Mouse (Mus musculus) CD4-positive, CD25-positive, alpha-beta regulatory T cell, adult 4 months (primary cell): Measurements from ENCODE around the gene Slc7a6. TPM values are rescaled to one million over a fixed set of nuclear protein-coding genes. Genes with fewer than 3 reads are reported as not detected.
"Not testable (repeated sequence)": the region's sequence is repeated elsewhere in the genome, so short reads cannot be mapped to it uniquely, and the experiment has no call there.

Source experiments
- ATAC-seq: one replicate; pipeline ENCODE4 v1.8.0; 2017
- polyA plus RNA-seq, 2 experiments: library from polyadenylated mRNA; unstranded; fragments of 100-300 nt; shearing (Covaris generic); gene quantifications; one replicate each; pipeline ENCODE4 v1.2.1; 2017

Slc7a6 gene
- polyA plus RNA-seq, 2 experiments from 2014 or later = 28.6 to 43.7 TPM

- ATAC-seq = no peak
These were observed 23.0 kb downstream of the Slc7a6 start for GRCm38 (mm10) chr8:106191639-106192038.

GRCm38 (mm10) chr8:106193162-106193561 is 24.5 kb downstream of the Slc7a6 start:
- no peak for ATAC-seq

DNA sequence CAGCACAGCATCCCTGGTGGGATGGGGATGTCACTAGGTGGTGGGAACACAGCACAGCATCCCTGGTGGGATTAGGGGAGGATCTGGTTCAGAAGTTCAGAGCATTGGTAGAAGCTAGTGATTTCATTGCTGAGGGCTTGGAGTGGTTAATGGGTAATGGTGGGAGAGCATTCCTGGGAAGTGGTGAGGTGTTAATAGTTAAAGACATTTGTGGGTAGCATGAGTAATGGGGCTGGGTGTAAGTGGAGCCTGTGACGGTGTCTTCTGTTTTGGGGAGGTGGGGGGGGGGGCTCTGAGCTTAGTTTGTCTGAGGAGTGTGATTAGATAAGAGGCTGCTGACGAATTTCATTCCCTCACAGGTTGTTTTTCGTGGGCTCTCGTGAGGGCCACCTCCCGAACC is 25.4 kb downstream of the Slc7a6 start:
- no peak for ATAC-seq

- peak; percentile 43 for ATAC-seq
These were observed 30.1 kb downstream of the Slc7a6 start for GRCm38 (mm10) chr8:106198741-106199140.

- not testable (repeated sequence) for ATAC-seq
These were observed 30.9 kb downstream of the Slc7a6 start for GRCm38 (mm10) chr8:106199596-106199995.

DNA sequence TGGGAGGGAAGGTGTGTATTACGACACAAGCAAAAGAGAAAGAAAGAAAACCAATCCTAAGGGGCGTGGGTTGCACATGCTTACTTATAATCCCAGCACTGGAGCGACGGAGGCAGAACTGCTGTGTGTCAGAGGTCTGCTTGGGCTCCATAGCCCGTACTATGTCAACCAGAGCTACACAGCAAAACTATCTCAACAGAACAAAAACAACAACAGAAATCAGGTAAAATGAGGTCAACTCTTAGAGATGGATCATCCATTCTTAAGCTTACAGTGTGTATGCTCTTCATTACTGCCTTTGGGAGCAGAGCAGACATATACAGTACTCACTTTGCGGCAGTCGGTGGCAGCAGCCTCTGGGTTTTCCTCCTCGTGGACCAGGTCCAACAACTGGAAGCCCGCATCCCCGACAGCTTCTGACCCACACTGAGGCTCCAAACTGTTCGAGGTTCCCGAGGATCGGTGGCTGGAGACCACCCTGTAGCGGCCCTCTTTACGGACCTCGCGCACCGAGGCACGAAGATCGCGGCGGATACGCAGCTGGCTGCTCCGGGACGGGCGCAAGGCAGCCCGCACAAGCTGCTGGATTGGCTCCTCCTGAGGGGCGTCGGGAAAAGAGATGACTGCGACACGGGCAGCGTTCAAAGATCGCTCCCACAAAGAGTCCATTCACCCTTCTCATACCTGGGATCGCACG is 41.5 kb downstream of the Slc7a6 start:
- peak; percentile 32 for ATAC-seq

GRCm38 (mm10) chr8:106210821-106211345 is 42.2 kb downstream of the Slc7a6 start, which contains the start of the genes Slc7a6os and Prmt7:
TSS of gene Slc7a6os (minus strand) at chr8:106210935.
TSS of gene Prmt7 (plus strand) at chr8:106210936.
- peak; percentile 95 for ATAC-seq

- ATAC-seq = no peak
These were observed 42.8 kb downstream of the Slc7a6 start for GRCm38 (mm10) chr8:106211421-106211820.

DNA sequence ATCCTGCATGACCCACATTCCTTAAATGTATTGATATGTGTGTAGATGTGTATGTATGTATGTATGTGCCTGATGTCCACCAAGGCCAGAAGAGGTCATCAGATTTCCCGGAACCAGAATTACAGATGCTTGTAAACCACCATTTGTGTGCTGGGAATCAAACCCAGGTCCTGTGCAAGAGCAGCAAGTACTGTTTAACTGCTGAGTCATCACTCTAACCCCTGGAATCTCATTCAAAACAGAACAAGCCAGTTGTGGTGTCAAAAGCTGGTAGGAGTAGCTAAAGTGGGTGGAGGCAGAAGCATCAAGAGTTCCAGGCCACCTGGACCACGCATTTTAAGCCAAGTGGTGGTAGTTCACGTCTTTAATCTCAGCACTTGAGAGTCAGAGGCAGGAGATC is 45.3 kb downstream of the Slc7a6 start:
- no peak for ATAC-seq

DNA sequence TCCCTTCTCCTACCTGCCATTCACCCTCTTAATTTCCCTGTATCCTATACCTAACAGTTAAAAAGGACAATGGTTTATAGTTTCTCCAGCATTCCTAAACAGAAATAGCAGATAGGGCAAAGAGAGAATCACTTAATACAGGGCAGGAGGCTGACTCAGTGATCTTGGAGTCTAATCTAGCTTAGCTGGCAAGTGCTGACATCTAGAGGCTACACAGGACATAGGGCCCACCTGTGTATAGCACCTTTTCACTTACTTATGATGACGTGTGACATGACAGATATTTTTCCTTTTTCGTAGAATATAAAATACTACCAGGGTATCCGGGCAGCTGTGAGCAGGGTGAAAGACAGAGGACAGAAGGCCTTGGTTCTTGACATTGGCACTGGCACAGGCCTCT is 51.0 kb downstream of the Slc7a6 start:
- ATAC-seq = no peak

DNA sequence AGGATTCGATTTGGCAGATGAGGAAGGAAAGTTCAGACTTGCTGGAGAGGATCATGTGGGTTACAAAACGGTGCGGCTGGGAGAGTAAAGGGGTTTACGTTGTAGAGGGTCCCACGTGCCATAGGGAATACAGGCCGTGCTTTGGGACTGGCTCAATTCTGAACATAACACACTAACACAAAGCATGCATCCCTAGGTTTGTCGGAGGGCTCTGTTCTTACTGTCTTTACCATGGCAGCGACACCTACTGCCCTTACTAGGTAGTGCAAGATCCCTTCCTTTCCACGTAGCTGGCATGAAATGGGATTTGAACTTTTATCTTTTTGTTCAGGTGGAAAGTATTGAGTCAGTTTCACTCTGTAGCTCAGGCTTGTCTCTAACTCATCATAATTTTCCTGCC is 57.9 kb downstream of the Slc7a6 start:
- ATAC-seq = peak; percentile 77

- ATAC-seq = no peak
These were observed 62.9 kb downstream of the Slc7a6 start for GRCm38 (mm10) chr8:106231536-106231935.

- ATAC-seq = no peak
These were observed 64.1 kb downstream of the Slc7a6 start for GRCm38 (mm10) chr8:106232751-106233150.

- no peak for ATAC-seq
These were observed 66.1 kb downstream of the Slc7a6 start for GRCm38 (mm10) chr8:106234567-106235261.

DNA sequence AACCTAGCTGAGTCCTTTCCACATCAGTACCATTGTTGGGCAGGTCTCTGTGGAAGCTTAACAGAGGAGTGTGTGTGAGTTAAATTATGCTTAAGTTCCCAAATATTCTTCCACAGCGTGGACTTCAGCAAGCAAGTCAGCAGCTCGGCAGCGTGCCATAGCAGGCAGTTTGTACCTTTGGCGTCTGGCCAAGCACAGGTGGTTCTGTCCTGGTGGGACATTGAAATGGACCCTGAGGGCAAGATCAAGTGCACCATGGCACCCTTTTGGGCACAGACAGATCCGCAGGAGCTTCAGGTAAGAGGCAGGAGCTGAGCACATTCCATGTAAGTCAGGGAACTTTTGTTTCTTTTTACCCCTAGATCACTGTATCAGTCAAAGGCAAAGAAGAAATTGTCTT is 68.4 kb downstream of the Slc7a6 start:
- ATAC-seq = no peak

Other genes starting within 250 kb of the Slc7a6 start
- gene Ctrl, start 235.0 kb upstream of the Slc7a6 start, polyA plus RNA-seq = 1 to 10 TPM; 1.6 to 3.6 TPM
- 100 to 1,000 TPM; 339 to 391 TPM for gene Psmb10, start 230.4 kb upstream of the Slc7a6 start, polyA plus RNA-seq
- under 1 TPM in 1 of 2 experiments, not detected in 1; 0.40 TPM for gene Lcat, start 225.5 kb upstream of the Slc7a6 start, polyA plus RNA-seq
- gene Slc12a4, start 202.8 kb upstream of the Slc7a6 start, polyA plus RNA-seq = 1 to 10 TPM; 4.5 to 7.2 TPM
- not detected for gene Dpep3, start 189.4 kb upstream of the Slc7a6 start, polyA plus RNA-seq
- gene Dus2, start 177.5 kb upstream of the Slc7a6 start, polyA plus RNA-seq = 10 to 100 TPM; 24.3 to 30.5 TPM
- not detected for gene Dpep2nb, start 162.9 kb upstream of the Slc7a6 start, polyA plus RNA-seq
- gene Ddx28, start 157.0 kb upstream of the Slc7a6 start, polyA plus RNA-seq = 10 to 100 TPM in 1 of 2 experiments, 1 to 10 TPM in 1; 8.4 to 13.2 TPM
- gene Nfatc3, start 110.0 kb upstream of the Slc7a6 start, polyA plus RNA-seq = 10 to 100 TPM; 28.1 to 32.3 TPM
- gene Esrp2, start 31.9 kb upstream of the Slc7a6 start, polyA plus RNA-seq = not detected
- gene Pla2g15, start 18.5 kb upstream of the Slc7a6 start, polyA plus RNA-seq = 1 to 10 TPM; 4.8 to 7.7 TPM
- gene Slc7a6os, start 42.1 kb downstream of the Slc7a6 start, polyA plus RNA-seq = 10 to 100 TPM; 24.6 to 28.9 TPM
- 10 to 100 TPM; 31.5 to 46.0 TPM for gene Prmt7, start 42.1 kb downstream of the Slc7a6 start, polyA plus RNA-seq
- gene Smpd3, start 169.1 kb downstream of the Slc7a6 start, polyA plus RNA-seq = under 1 TPM in 1 of 2 experiments, not detected in 1; 0.07 TPM
- 1 to 10 TPM; 4.1 to 6.1 TPM for gene Zfp90, start 246.5 kb downstream of the Slc7a6 start, polyA plus RNA-seq